Mouse (Mus musculus) hindbrain, embryonic 12.5 days (tissue): Measurements from ENCODE around the gene Gm7970. TPM values are rescaled to one million over a fixed set of nuclear protein-coding genes. Genes with fewer than 3 reads are reported as not detected.
"Not testable (repeated sequence)": the region's sequence is repeated elsewhere in the genome, so short reads cannot be mapped to it uniquely, and the experiment has no call there.

Source experiments
- ATAC-seq: fragments of 200-750 bp; cut with Nextera tagmentation; 2 replicates; pipeline ENCODE4 v1.8.0; 2017; ENCODE audit warnings: moderate TSS enrichment; ENCODE audit not compliant: low FRiP score
- H3K27ac ChIP-seq: fragments of 300-500 bp; sonication (generic); 2 replicates; pipeline ENCODE4 v1.5.1; 2016; ENCODE audit warnings: mild to moderate bottlenecking
- H3K27me3 ChIP-seq: fragments of 300-500 bp; sonication (generic); 2 replicates; pipeline ENCODE4 v1.6.1; 2016; ENCODE audit warnings: mild to moderate bottlenecking
- H3K36me3 ChIP-seq: fragments of 300-500 bp; sonication (generic); 2 replicates; pipeline ENCODE4 v1.6.1; 2016; ENCODE audit warnings: mild to moderate bottlenecking
- H3K4me1 ChIP-seq: fragments of 300-500 bp; sonication (generic); 2 replicates; pipeline ENCODE4 v1.6.1; 2016
- H3K4me2 ChIP-seq: fragments of 300-500 bp; sonication (generic); replicated peaks from 2 replicates; pipeline ENCODE4 v1.6.1; 2016; ENCODE audit warnings: mild to moderate bottlenecking
- H3K4me3 ChIP-seq: fragments of 300-500 bp; sonication (generic); 2 replicates; pipeline ENCODE4 v1.5.1; 2016; ENCODE audit warnings: mild to moderate bottlenecking
- H3K9ac ChIP-seq: fragments of 300-500 bp; sonication (generic); 2 replicates; pipeline ENCODE4 v1.6.1; 2016; ENCODE audit warnings: mild to moderate bottlenecking, moderate library complexity
- H3K9me3 ChIP-seq: fragments of 300-500 bp; sonication (generic); replicated peaks from 2 replicates; pipeline ENCODE4 v1.6.1; 2016; ENCODE audit warnings: mild to moderate bottlenecking
- WGBS: fragments of 180-500 bp; shearing (Covaris S2); methylation state at CpG from one replicate; pipeline ENCODE4 v1.1.7; 2016; 5-methylcytosine and 5-hydroxymethylcytosine counted together
- polyA plus RNA-seq: library from polyadenylated mRNA; unstranded; fragments of >200 nt; fragmentation: Nextera tagmentation; extraction: Ambion mirVana; gene quantifications from 2 replicates; pipeline ENCODE4 v1.2.1, GENCODE M21; 2016

Gm7970 gene
- polyA plus RNA-seq = not detected in 2 replicates

GRCm38 (mm10) chr14:41555483-41555882 is at the start of gene Gm7970:
TSS of gene Gm7970 (minus strand) at chr14:41555583.
- not testable (repeated sequence) for H3K9ac ChIP-seq, ATAC-seq, H3K27ac ChIP-seq, H3K36me3 ChIP-seq, H3K27me3 ChIP-seq, H3K9me3 ChIP-seq, H3K4me1 ChIP-seq, H3K4me3 ChIP-seq, H3K4me2 ChIP-seq
- WGBS = no CpG with 5 or more reads among the region's 2 CpGs

GRCm38 (mm10) chr14:41600935-41601334 is 45.6 kb upstream of the Gm7970 start:
- WGBS = 94% methylated on average over 15 of the region's 15 CpGs
- not testable (repeated sequence) for ATAC-seq, H3K4me2 ChIP-seq, H3K36me3 ChIP-seq, H3K9me3 ChIP-seq, H3K4me1 ChIP-seq, H3K27me3 ChIP-seq, H3K9ac ChIP-seq, H3K27ac ChIP-seq, H3K4me3 ChIP-seq

DNA sequence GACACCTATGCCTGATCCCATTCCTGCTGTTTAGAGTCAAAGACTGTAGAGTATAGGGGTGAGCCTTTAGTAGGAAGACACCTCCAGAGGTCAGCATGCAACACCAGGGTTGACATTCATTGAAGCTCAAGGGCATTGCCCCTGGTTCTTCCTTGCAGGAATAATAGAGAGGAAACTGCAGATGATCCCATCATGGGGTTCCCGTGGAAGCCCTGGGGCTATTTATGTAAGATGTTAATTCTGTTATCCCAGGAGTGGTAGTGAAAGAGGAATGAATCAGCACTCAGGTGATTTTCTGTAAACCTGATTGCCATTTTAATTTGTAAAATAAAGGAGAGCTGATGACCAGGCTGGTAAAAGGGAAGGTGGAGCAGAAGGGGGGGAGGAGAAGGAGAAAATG is 31.0 kb upstream of the Gm7970 start:
- ATAC-seq, H3K36me3 ChIP-seq, H3K9ac ChIP-seq, H3K4me2 ChIP-seq, H3K27me3 ChIP-seq, H3K4me1 ChIP-seq, H3K9me3 ChIP-seq, H3K27ac ChIP-seq, H3K4me3 ChIP-seq: not testable (repeated sequence)
- 89% methylated on average over 1 of the region's 1 CpGs for WGBS

DNA sequence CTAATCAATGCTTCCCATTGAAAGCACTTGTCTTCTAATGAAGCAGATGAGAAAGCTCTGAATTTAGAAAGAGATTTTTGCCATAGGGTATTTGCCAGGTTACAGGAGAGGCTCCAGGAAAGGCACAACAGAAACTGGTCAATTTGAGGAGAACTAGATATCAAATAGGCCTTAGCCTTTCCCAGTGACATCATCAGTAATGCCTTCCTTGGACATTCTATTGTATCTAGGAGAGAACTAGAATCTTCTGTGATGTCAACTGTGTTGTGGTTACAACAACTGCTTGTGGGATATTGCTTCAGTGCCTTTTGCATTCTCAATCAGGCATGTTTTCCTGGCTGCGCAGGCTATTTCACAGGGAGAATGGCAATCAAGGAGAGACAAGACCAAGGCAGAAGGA is 17.5 kb upstream of the Gm7970 start, which contains the start of gene 1700049E17Rik2:
Gene 1700049E17Rik2 (plus strand): TSS at position 301 of the 400 bp plus-strand sequence.
- ATAC-seq = not testable (repeated sequence)

DNA sequence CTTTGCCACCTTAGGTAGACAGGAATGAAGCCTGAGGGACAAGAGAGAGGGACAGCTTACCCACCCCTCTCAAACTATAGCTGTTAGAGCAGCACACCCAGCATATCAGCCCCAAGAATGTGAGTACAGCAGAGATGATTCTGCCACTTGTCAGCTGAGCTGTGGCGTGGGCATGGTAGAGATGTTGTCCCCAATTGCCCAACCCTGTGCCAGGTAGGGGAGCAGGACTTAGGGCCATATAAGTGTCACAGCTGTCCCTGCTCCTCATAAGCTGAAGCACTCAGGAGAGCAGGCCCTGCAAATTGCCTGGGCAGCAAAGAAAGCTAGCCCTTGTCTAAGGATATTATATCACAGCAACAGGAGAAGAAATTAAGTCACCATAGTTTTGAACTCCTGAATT is 30.7 kb downstream of the Gm7970 start:
- 86% methylated on average over 1 of the region's 1 CpGs for WGBS
- H3K36me3 ChIP-seq, ATAC-seq, H3K4me3 ChIP-seq, H3K4me1 ChIP-seq, H3K4me2 ChIP-seq, H3K27ac ChIP-seq, H3K9me3 ChIP-seq, H3K9ac ChIP-seq, H3K27me3 ChIP-seq: not testable (repeated sequence)

More for the DNA sequence above, 17.5 kb upstream of the Gm7970 start, which contains the start of gene 1700049E17Rik2:
- H3K4me1 ChIP-seq, H3K27ac ChIP-seq, H3K4me2 ChIP-seq, H3K9ac ChIP-seq, H3K27me3 ChIP-seq, H3K9me3 ChIP-seq, H3K36me3 ChIP-seq, H3K4me3 ChIP-seq: not testable (repeated sequence)
- WGBS = no CpG with 5 or more reads among the region's 1 CpGs

DNA sequence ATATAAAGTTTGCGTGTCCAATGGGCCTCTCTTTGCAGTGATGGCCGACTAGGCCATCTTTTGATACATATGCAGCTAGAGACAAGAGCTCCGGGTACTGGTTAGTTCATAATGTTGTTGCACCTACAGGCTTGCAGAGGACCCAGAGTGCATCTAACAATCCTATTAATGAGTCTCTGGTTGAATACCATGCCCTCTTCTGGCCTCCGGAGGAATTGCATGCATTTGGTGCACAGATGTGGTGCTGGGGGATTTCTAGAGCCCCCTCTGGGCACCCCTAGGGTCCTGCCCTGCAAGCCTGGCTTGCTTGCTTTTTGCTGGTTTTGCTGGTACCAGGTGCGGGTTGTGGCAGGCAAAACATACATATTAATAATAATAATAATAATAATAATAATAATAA is 34.7 kb downstream of the Gm7970 start:
- not testable (repeated sequence) for H3K4me1 ChIP-seq

More for the DNA sequence above, 34.7 kb downstream of the Gm7970 start:
- not testable (repeated sequence) for H3K36me3 ChIP-seq, H3K27me3 ChIP-seq, ATAC-seq, H3K9ac ChIP-seq, H3K9me3 ChIP-seq, H3K27ac ChIP-seq, H3K4me2 ChIP-seq, H3K4me3 ChIP-seq
- WGBS = 72% methylated on average over 5 of the region's 5 CpGs

Other genes with a start within 250 kb of the Gm7970 start
- gene Gm5798, start 207.0 kb downstream of the Gm7970 start, polyA plus RNA-seq = not detected in 2 replicates
- not detected in 2 replicates for gene Gm7945, start 169.2 kb downstream of the Gm7970 start, polyA plus RNA-seq
- gene Gm6482, start 147.3 kb downstream of the Gm7970 start, polyA plus RNA-seq = not detected in 2 replicates
- gene Gm7954, start 102.1 kb downstream of the Gm7970 start, polyA plus RNA-seq = not detected in 2 replicates
- not detected in 2 replicates for gene Gm3486, start 66.1 kb downstream of the Gm7970 start, polyA plus RNA-seq
- gene 1700049E17Rik2, start 17.6 kb upstream of the Gm7970 start, polyA plus RNA-seq = not detected in 2 replicates
- not detected in 2 replicates for gene Gm3072, start 69.0 kb upstream of the Gm7970 start, polyA plus RNA-seq
- gene Gm3676, start 90.9 kb upstream of the Gm7970 start, polyA plus RNA-seq = not detected in 2 replicates
- not detected in 2 replicates for gene Gm8068, start 146.3 kb upstream of the Gm7970 start, polyA plus RNA-seq
- gene Gm7929, start 195.0 kb upstream of the Gm7970 start, polyA plus RNA-seq = not detected in 2 replicates
- not detected in 2 replicates for gene Gm47189, start 216.9 kb upstream of the Gm7970 start, polyA plus RNA-seq